Mouse (Mus musculus): ENCODE measurements around the gene Ifna15. TPM values are rescaled to one million over a fixed set of nuclear protein-coding genes. Genes with fewer than 3 reads are reported as not detected.
A peak's percentile ranks its signal among the peaks of the same experiment; 100 is the strongest.
"Not testable (repeated sequence)": the region's sequence is repeated elsewhere in the genome, so short reads cannot be mapped to it uniquely, and the experiment has no call there.

The Ifna15 gene
- not detected for total RNA-seq (2022)

GRCm38 (mm10) chr4:88558145-88558544, at the start of gene Ifna15:
Ifna15 (minus strand) TSS chr4:88558245.
- not testable (repeated sequence) for DNase-seq (ENCODE audit: low spot score in 2 of 2)

GRCm38 (mm10) chr4:88603276-88603675, 45.2 kb upstream of the Ifna15 start, which contains the start of gene Ifna12:
Ifna12 (minus strand) TSS chr4:88603376.
- DNase-seq (ENCODE audit: low spot score in 2 of 2): no peak

- no peak for DNase-seq (ENCODE audit: low spot score in 2 of 2)
Observed at GRCm38 (mm10) chr4:88592285-88592684, 34.2 kb upstream of the Ifna15 start, which contains the start of gene Ifna9. Ifna9 (minus strand) TSS chr4:88592385.

- no peak for DNase-seq (ENCODE audit: low spot score in 2 of 2)
Observed at GRCm38 (mm10) chr4:88571698-88572097, 13.7 kb upstream of the Ifna15 start, which contains the start of gene Ifna14. Ifna14 (minus strand) TSS chr4:88571798.

- no peak for DNase-seq (ENCODE audit: low spot score in 2 of 2)
Observed at GRCm38 (mm10) chr4:88561791-88562190, 3.7 kb upstream of the Ifna15 start.

GRCm38 (mm10) chr4:88550161-88550945, 7.7 kb downstream of the Ifna15 start:
- DNase-seq (ENCODE audit: low spot score in 2 of 2): peak; percentile 14 to 66

- no peak for DNase-seq (ENCODE audit: low spot score in 2 of 2)
Observed at GRCm38 (mm10) chr4:88547986-88548385, 10.1 kb downstream of the Ifna15 start.

- no peak for DNase-seq (ENCODE audit: low spot score in 2 of 2)
Observed at GRCm38 (mm10) chr4:88543649-88544234, 14.3 kb downstream of the Ifna15 start.

- no peak for DNase-seq (ENCODE audit: low spot score in 2 of 2)
Observed at GRCm38 (mm10) chr4:88537328-88537727, 20.7 kb downstream of the Ifna15 start.

- DNase-seq (ENCODE audit: low spot score in 2 of 2): no peak
Observed at GRCm38 (mm10) chr4:88536640-88537039, 21.4 kb downstream of the Ifna15 start.

- DNase-seq (ENCODE audit: low spot score in 2 of 2): no peak
Observed at GRCm38 (mm10) chr4:88535742-88536141, 22.3 kb downstream of the Ifna15 start.

- DNase-seq (ENCODE audit: low spot score in 2 of 2): no peak
Observed at GRCm38 (mm10) chr4:88534903-88535302, 23.1 kb downstream of the Ifna15 start.

- DNase-seq (ENCODE audit: low spot score in 2 of 2): no peak
Observed at GRCm38 (mm10) chr4:88533499-88533898, 24.5 kb downstream of the Ifna15 start.

- no peak for DNase-seq (ENCODE audit: low spot score in 2 of 2)
Observed at GRCm38 (mm10) chr4:88530892-88531291, 27.2 kb downstream of the Ifna15 start.

GRCm38 (mm10) chr4:88530271-88530670, 27.8 kb downstream of the Ifna15 start:
- no peak for DNase-seq (ENCODE audit: low spot score in 2 of 2)

GRCm38 (mm10) chr4:88526379-88527049, 31.5 kb downstream of the Ifna15 start:
- DNase-seq (ENCODE audit: low spot score in 2 of 2): no peak

- DNase-seq (ENCODE audit: low spot score in 2 of 2): no peak
Observed at GRCm38 (mm10) chr4:88525393-88525792, 32.7 kb downstream of the Ifna15 start.

GRCm38 (mm10) chr4:88523241-88523640, 34.8 kb downstream of the Ifna15 start:
- DNase-seq (ENCODE audit: low spot score in 2 of 2): no peak

GRCm38 (mm10) chr4:88522674-88523073, 35.4 kb downstream of the Ifna15 start, which contains the start of gene Ifnb1:
Ifnb1 (minus strand) TSS chr4:88522774.
- DNase-seq (ENCODE audit: low spot score in 2 of 2): no peak

GRCm38 (mm10) chr4:88517957-88518356, 40.1 kb downstream of the Ifna15 start:
- no peak for DNase-seq (ENCODE audit: low spot score in 2 of 2)

GRCm38 (mm10) chr4:88515711-88516211, 42.3 kb downstream of the Ifna15 start:
- DNase-seq (ENCODE audit: low spot score in 2 of 2): no peak

GRCm38 (mm10) chr4:88515250-88515649, 42.8 kb downstream of the Ifna15 start:
- no peak for DNase-seq (ENCODE audit: low spot score in 2 of 2)

Data from layer of hippocampus, adult 8-10 months (tissue).